Mouse (Mus musculus) heart, postnatal 10 days (tissue): Measurements from ENCODE around the gene Csrnp1. TPM values are rescaled to one million over a fixed set of nuclear protein-coding genes. Genes with fewer than 3 reads are reported as not detected.

ENCODE experiments used
- total RNA-seq, 2 experiments: library from RNA; stranded (reverse); gene quantifications; 2 replicates each; pipeline ENCODE4 v1.2.3; 2021

The Csrnp1 gene
- total RNA-seq, 2 experiments from 2014 or later, result 9.9 to 19.0 TPM

Other genes with a start within 250 kb of the Csrnp1 start
- under 1 TPM; 0.07 to 0.12 TPM for gene Scn11a, start 159.2 kb downstream of the Csrnp1 start, total RNA-seq
- gene Wdr48, start 89.8 kb downstream of the Csrnp1 start, total RNA-seq, result 10 to 100 TPM; 29.8 to 30.3 TPM
- 10 to 100 TPM; 19.1 to 22.9 TPM for gene Gorasp1, start 47.1 kb downstream of the Csrnp1 start, total RNA-seq
- gene Ttc21a, start 47.1 kb downstream of the Csrnp1 start, total RNA-seq, result not detected
- gene Xirp1, start 38.9 kb upstream of the Csrnp1 start, total RNA-seq, result 100 to 1,000 TPM; 147 to 150 TPM
- 1 to 10 TPM; 3.9 to 7.1 TPM for gene Cx3cr1, start 85.2 kb upstream of the Csrnp1 start, total RNA-seq
- not detected for gene Ccr8, start 107.5 kb upstream of the Csrnp1 start, total RNA-seq
- gene Slc25a38, start 125.7 kb upstream of the Csrnp1 start, total RNA-seq, result 10 to 100 TPM; 10.2 to 11.7 TPM
- 100 to 1,000 TPM; 624 to 658 TPM for gene Rpsa, start 143.0 kb upstream of the Csrnp1 start, total RNA-seq
- gene Mobp, start 165.0 kb upstream of the Csrnp1 start, total RNA-seq, result not detected